Mouse (Mus musculus) gastrocnemius, postnatal 36 days (tissue): Measurements from ENCODE around the gene Arhgap22. TPM values are rescaled to one million over a fixed set of nuclear protein-coding genes. Genes with fewer than 3 reads are reported as not detected.

ENCODE experiments used
- DNase-seq, 2 experiments: peaks; one replicate each; pipeline ENCODE4 v3.0.0; 2022
- intact Hi-C: fragments of 180-260 bp; cut with DNase I; formaldehyde crosslinking; loops from one replicate; pipeline ENCODE4 v1.15.1; 2025
- total RNA-seq, 2 experiments: library from RNA; stranded (reverse); gene quantifications; 2 replicates each; pipeline ENCODE4 v1.2.3; 2021

The Arhgap22 gene
- total RNA-seq, 2 experiments from 2014 or later, result 1.2 to 1.6 TPM

GRCm38 (mm10) chr14:33418311-33418909 lies 204.6 kb downstream of the Arhgap22 start:
- intact Hi-C loops, result no loop called here
- DNase-seq, result no peak

Other genes starting within 250 kb of the Arhgap22 start
- gene Lrrc18, start 222.6 kb upstream of the Arhgap22 start, total RNA-seq, result not detected
- gene Wdfy4, start 28.5 kb upstream of the Arhgap22 start, total RNA-seq, result under 1 TPM; 0.47 to 0.59 TPM
- gene Mapk8, start 233.1 kb downstream of the Arhgap22 start, total RNA-seq, result 10 to 100 TPM; 26.6 to 28.3 TPM